Mouse (Mus musculus) kidney, postnatal 0 days (tissue): Measurements from ENCODE around the gene Fam102b. TPM values are rescaled to one million over a fixed set of nuclear protein-coding genes. Genes with fewer than 3 reads are reported as not detected.

Experiments
- ATAC-seq: fragments of 200-750 bp; cut with Nextera tagmentation; replicated peaks from 2 replicates; pipeline ENCODE4 v1.8.0; 2017; ENCODE audit warnings: low read depth, moderate number of reproducible peaks, moderate TSS enrichment, moderate library complexity; ENCODE audit not compliant: low FRiP score
- DNase-seq: peaks from one replicate; pipeline ENCODE4 v3.0.0-alpha.2; 2016; ENCODE audit warnings: low spot score
- H3K27ac ChIP-seq: fragments of 300-500 bp; sonication (generic); 2 replicates; pipeline ENCODE4 v1.5.1; 2014; ENCODE audit warnings: mild to moderate bottlenecking
- H3K27me3 ChIP-seq: fragments of 300-500 bp; sonication (generic); 2 replicates; pipeline ENCODE4 v1.6.1; 2014; ENCODE audit warnings: low read length, mixed read lengths; ENCODE audit not compliant: insufficient read depth
- H3K36me3 ChIP-seq: fragments of 300-500 bp; sonication (generic); 2 replicates; pipeline ENCODE4 v1.6.1; 2014; ENCODE audit warnings: low read length, mixed read lengths; ENCODE audit not compliant: insufficient read depth
- H3K4me1 ChIP-seq: fragments of 300-500 bp; sonication (generic); replicated peaks from 2 replicates; pipeline ENCODE4 v1.6.1; 2014; ENCODE audit warnings: antibody characterized with exemption, low read length, mixed read lengths; ENCODE audit not compliant: insufficient read depth
- H3K4me2 ChIP-seq: fragments of 300-500 bp; sonication (generic); 2 replicates; pipeline ENCODE4 v1.6.1; 2014; ENCODE audit warnings: mild to moderate bottlenecking, low read length, moderate library complexity, mixed read lengths
- H3K4me3 ChIP-seq: fragments of 300-500 bp; sonication (generic); replicated peaks from 2 replicates; pipeline ENCODE4 v1.5.1; 2014; ENCODE audit warnings: low read depth, low read length
- H3K9ac ChIP-seq: fragments of 300-500 bp; sonication (generic); 2 replicates; pipeline ENCODE4 v1.6.1; 2014; ENCODE audit warnings: low read depth, low read length
- H3K9me3 ChIP-seq: fragments of 300-500 bp; sonication (generic); replicated peaks from 2 replicates; pipeline ENCODE4 v1.6.1; 2016; ENCODE audit warnings: low read length, inconsistent platforms, mixed read lengths
- CTCF ChIP-seq: IDR thresholded peaks from 2 replicates; pipeline ENCODE4 v1.5.1; 2016; ENCODE audit warnings: antibody characterized with exemption, low read depth, mild to moderate bottlenecking, moderate library complexity
- WGBS: fragments of 180-500 bp; shearing (Covaris S2); extraction: QIAGEN DNeasy Blood & Tissue Kit; methylation state at CpG from one replicate; pipeline ENCODE4 v1.1.7; 2014; 5-methylcytosine and 5-hydroxymethylcytosine counted together
- polyA plus RNA-seq: library from polyadenylated mRNA; unstranded; fragments of >200 nt; fragmentation: Nextera tagmentation; extraction: Ambion mirVana; gene quantifications from 2 replicates; pipeline ENCODE4 v1.2.1, GENCODE M21; 2015

The Fam102b gene
- polyA plus RNA-seq, 1 experiment from 2014 or later: 8.1 TPM

DNA sequence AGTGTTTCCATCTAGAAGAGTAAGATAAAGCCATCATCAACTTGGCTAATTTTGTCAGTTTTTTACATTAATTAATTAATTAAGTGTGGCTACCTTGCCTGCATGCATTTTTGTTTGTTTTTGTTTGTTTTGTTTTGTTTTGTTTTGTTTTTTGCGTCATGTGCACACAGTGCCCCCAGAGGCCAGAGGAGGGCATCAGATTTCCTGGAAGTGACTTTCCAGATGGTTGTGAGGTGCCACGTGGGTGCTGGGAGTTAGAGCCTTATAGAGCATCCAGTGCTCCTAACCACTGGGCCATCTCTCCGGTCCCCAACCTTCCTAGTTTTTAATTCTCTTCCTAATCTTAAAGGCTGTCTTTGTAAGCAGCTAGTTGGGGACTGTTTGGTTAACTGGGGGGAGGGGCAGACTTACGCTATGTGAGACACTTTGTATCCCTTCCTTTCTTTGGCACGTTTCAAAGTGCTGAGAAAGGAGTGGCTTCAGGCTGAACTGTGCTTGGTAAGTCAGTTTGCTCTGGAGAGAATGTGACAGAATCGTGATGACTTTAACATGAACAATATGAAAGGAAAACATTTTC is 20.4 kb upstream of the Fam102b start:
- 0 out of 2 replicates have a peak, but pooled peaks have one; percentile 40 for ATAC-seq
- peak; percentile 50 for TF ChIP-seq CTCF
- no peak for DNase-seq
- Histone ChIP-seq H3K9ac (no peak overlapping the region), H3K4me3 (no peak overlapping the region), H3K4me2 (no peak overlapping the region), H3K4me1 (no peaks in the 10 kb centered on the region), H3K36me3 (no peaks in the 10 kb centered on the region), H3K27ac (no peak overlapping the region), H3K9me3 (no peaks in the 10 kb centered on the region), H3K27me3 (no peaks in the 10 kb centered on the region)
- 35% methylated on average over 6 of the region's 6 CpGs for WGBS

DNA sequence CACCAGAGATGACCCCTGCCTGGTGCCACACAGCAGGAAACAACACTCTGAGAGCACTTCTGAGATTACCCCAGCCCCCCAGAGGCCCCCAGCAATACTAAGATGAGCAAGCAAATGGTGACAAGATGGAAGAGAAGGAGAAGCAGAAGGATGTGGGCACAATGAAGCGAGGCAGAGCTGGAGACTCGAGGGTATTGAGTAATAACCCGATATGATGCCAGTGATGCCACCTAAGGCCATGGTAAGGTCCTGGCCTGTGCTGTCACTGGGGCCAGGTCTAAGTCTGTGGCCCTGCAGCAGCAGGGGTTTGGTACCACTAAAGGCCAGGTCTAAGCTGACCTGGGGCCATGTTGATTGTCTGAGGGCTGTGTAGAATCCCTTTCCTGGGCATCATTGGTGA is 19.0 kb upstream of the Fam102b start:
- WGBS: 88% methylated on average over 3 of the region's 3 CpGs
- no peak for TF ChIP-seq CTCF
- Histone ChIP-seq H3K9ac (no peak overlapping the region), H3K4me2 (no peak overlapping the region), H3K27ac (no peak overlapping the region), H3K4me1 (no peaks in the 10 kb centered on the region), H3K27me3 (no peaks in the 10 kb centered on the region), H3K36me3 (no peaks in the 10 kb centered on the region), H3K4me3 (no peak overlapping the region), H3K9me3 (no peaks in the 10 kb centered on the region)
- no peak for DNase-seq
- no peak for ATAC-seq

DNA sequence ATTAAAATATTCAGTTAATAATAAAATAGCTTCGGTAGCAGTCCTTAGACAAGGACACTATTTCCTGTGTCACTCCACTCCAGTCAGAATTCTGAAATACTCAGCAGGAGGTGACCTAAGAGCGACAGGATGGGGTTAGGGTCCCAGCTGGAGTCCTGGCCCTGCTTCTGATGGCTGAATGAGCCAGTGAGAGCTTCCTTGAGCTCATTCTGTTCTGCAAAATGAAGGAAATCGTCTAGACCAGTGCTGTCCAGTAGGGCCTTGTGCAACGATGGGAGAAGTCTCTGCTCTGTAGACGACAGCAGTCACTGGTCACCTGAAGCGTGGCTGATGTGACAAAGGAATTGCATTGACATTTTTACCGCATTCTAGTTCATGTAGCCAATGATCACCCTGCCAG is 16.0 kb upstream of the Fam102b start:
- ATAC-seq (no peak), DNase-seq (no peak)
- 72% methylated on average over 7 of the region's 7 CpGs for WGBS
- Histone ChIP-seq H3K36me3 (no peaks in the 10 kb centered on the region), H3K4me1 (no peaks in the 10 kb centered on the region), H3K9me3 (no peaks in the 10 kb centered on the region), H3K9ac (no peak overlapping the region), H3K27me3 (no peaks in the 10 kb centered on the region), H3K27ac (no peak overlapping the region), H3K4me2 (no peak overlapping the region), H3K4me3 (no peak overlapping the region)
- no peak for TF ChIP-seq CTCF

DNA sequence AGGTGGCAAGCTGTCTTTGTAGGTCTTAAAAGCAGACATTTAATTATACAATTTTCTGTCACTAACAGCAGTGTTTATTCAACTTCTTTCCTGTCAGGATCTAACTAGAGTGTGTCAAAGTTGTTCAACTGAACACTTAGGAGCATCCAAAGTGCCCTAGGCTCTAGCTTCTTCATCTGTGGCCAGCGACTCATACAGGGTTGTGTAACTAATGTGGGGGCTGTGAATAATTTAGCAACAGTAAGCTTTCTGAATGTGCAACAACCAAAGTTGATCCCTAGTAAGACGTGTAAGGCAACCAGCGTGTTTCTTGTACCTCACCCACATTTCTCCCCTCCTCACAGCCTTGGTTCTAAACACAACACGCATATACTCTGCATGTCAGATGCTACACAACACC is 13.5 kb upstream of the Fam102b start:
- H3K27ac ChIP-seq: no peak overlapping the region
- no peaks in the 10 kb centered on the region for H3K36me3 ChIP-seq
- no peak overlapping the region for H3K4me3 ChIP-seq
- no peak for ATAC-seq
- no peaks in the 10 kb centered on the region for H3K4me1 ChIP-seq
- no peaks in the 10 kb centered on the region for H3K9me3 ChIP-seq
- no peak overlapping the region for H3K4me2 ChIP-seq
- 85% methylated on average over 4 of the region's 4 CpGs for WGBS
- H3K9ac ChIP-seq: no peak overlapping the region
- TF ChIP-seq CTCF: no peak
- no peak for DNase-seq
- H3K27me3 ChIP-seq: no peaks in the 10 kb centered on the region

DNA sequence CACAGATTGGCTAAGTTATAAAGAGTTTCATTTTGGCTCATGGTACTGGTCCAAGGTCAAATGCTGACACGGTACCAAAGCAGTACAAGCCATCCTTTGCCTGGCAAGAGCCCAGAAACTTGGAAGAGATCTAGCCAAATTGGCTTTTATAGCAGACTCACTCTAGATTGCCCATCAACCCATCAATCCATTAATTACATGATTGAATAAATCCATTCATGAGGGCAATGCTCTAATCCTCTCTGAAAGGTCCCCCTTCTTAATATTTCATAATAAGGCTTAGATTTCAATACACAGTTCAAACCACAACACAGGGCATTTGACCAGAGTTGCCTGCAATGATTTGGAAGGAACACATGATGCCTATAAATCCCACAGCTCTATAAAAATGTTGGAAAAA is 7.0 kb upstream of the Fam102b start:
- ATAC-seq: no peak
- no peak for DNase-seq
- H3K9me3 ChIP-seq: no peaks in the 10 kb centered on the region
- TF ChIP-seq CTCF: no peak
- H3K36me3 ChIP-seq: no peaks in the 10 kb centered on the region
- no peak overlapping the region for H3K4me3 ChIP-seq
- no peak overlapping the region for H3K27ac ChIP-seq
- no peaks in the 10 kb centered on the region for H3K4me1 ChIP-seq
- no peak overlapping the region for H3K4me2 ChIP-seq
- no peak overlapping the region for H3K9ac ChIP-seq
- H3K27me3 ChIP-seq: no peaks in the 10 kb centered on the region
- 78% methylated on average over 1 of the region's 1 CpGs for WGBS

DNA sequence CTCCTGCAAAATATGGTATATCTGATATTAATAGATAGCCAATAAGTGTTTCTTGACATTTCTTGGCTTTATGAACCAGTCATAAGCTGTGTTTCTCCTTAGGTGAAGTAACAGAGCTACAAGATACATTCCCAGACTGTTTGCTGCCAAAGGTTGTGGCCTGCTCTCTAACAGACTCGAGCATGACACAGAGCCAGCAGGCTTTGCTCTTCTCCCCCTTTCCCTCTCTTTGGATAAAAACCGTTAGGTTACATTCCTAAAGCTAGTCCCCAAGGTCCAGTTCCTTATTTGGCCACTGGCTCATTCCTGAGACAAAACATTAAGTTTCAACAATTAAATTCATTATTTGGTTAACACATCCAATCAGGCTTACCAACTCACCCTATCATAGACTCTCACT is 4.9 kb upstream of the Fam102b start:
- WGBS: 43% methylated on average over 2 of the region's 2 CpGs
- no peak overlapping the region for H3K4me2 ChIP-seq
- no peak for TF ChIP-seq CTCF

DNA sequence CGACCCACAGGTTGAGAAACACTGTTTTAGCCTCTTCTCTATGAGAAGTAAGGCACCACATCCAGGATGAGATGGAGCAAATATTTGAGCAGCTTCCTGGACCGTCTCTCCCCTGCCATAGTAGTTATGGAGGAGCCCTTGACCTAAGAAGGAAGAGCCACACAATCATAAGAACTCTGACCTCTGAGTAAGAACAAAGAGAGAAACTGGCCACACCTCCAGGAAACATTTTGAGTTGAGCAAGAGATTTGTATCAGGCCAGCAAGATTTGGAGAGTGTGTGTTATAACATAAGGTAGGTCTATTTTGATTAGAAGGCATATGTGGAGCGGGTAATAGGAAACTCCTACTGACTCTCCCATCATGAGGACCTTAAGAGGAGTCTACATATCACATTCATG is 4.2 kb upstream of the Fam102b start:
- no peak for ATAC-seq
- no peak overlapping the region for H3K4me3 ChIP-seq
- H3K9me3 ChIP-seq: no peaks in the 10 kb centered on the region
- TF ChIP-seq CTCF: no peak
- no peaks in the 10 kb centered on the region for H3K27me3 ChIP-seq
- WGBS: 80% methylated on average over 3 of the region's 3 CpGs
- H3K4me2 ChIP-seq: no peak overlapping the region
- H3K4me1 ChIP-seq: 0 out of 2 replicates have a peak, but pooled peaks cover 2% of the 10 kb centered on the region
- H3K36me3 ChIP-seq: no peaks in the 10 kb centered on the region
- no peak for DNase-seq
- H3K9ac ChIP-seq: no peak overlapping the region
- H3K27ac ChIP-seq: no peak overlapping the region

More for the DNA sequence above, 4.9 kb upstream of the Fam102b start:
- Histone ChIP-seq H3K9me3 (no peaks in the 10 kb centered on the region), H3K9ac (no peak overlapping the region), H3K27me3 (no peaks in the 10 kb centered on the region), H3K4me1 (no peaks in the 10 kb centered on the region), H3K4me3 (no peak overlapping the region), H3K36me3 (no peaks in the 10 kb centered on the region), H3K27ac (no peak overlapping the region)
- ATAC-seq: no peak
- peak; percentile 26 for DNase-seq
